Mouse (Mus musculus) T-helper 17 cell (primary cell): ENCODE data around the gene Apol10b.

ENCODE experiments used
- in situ Hi-C, 2 experiments: fragments of 300-600 bp; cut with MboI, MseI; formaldehyde crosslinking; loops; 1 replicate in 1 of 2; 2 replicates in 1 of 2; pipeline ENCODE4 v1.15.1; 2025; ENCODE audit warnings: high pct_unique_total_duplicates in 2 of 2

Apol10b gene

GRCm38 (mm10) chr15:77595961-77596360 lies at the start of gene Apol10b:
Gene Apol10b, minus strand, starts transcription at chr15:77596125.
- in situ Hi-C loops: loop anchor here in 1 of 2 experiments (5.0 kb wide), 1 partner anchor 66 kb away; no protein-coding TSS in a partner anchor

GRCm38 (mm10) chr15:77643176-77643575 lies 47.3 kb upstream of the Apol10b start, which contains the start of gene Apol11b:
Gene Apol11b, minus strand, starts transcription at chr15:77643286.
- in situ Hi-C loops: loop anchor here in 1 of 2 experiments (25.0 kb wide), 1 partner anchor 1019 kb away; no protein-coding TSS in a partner anchor

- in situ Hi-C loops: loop anchor here in 1 of 2 experiments (25.0 kb wide), 1 partner anchor 1032 kb away; no protein-coding TSS in a partner anchor
Observed at GRCm38 (mm10) chr15:77629822-77630221, 33.9 kb upstream of the Apol10b start.

GRCm38 (mm10) chr15:77628647-77629046 lies 32.7 kb upstream of the Apol10b start:
- in situ Hi-C loops: loop anchor here in 1 of 2 experiments (25.0 kb wide), 1 partner anchor 1034 kb away; no protein-coding TSS in a partner anchor

- in situ Hi-C loops: loop anchor here in 1 of 2 experiments (25.0 kb wide), 1 partner anchor 1036 kb away; no protein-coding TSS in a partner anchor
Observed at GRCm38 (mm10) chr15:77626471-77626870, 30.5 kb upstream of the Apol10b start.

GRCm38 (mm10) chr15:77624710-77625109 lies 28.8 kb upstream of the Apol10b start:
- in situ Hi-C loops: loop anchor here in 1 of 2 experiments (25.0 kb wide), 1 partner anchor 1038 kb away; no protein-coding TSS in a partner anchor

GRCm38 (mm10) chr15:77606069-77606468 lies 10.1 kb upstream of the Apol10b start:
- in situ Hi-C loops: no loop called here

- in situ Hi-C loops: loop anchor here in 1 of 2 experiments (5.0 kb wide), 1 partner anchor 63 kb away; no protein-coding TSS in a partner anchor
Observed at GRCm38 (mm10) chr15:77598958-77599357, 3.0 kb upstream of the Apol10b start, which contains the start of gene Gm36245. Gene Gm36245, plus strand, starts transcription at chr15:77599258.

GRCm38 (mm10) chr15:77598429-77598828 lies 2.5 kb upstream of the Apol10b start:
- in situ Hi-C loops: loop anchor here in 1 of 2 experiments (5.0 kb wide), 1 partner anchor 64 kb away; no protein-coding TSS in a partner anchor

- in situ Hi-C loops: no loop called here
Observed at GRCm38 (mm10) chr15:77593557-77593956, 2.4 kb downstream of the Apol10b start.

- in situ Hi-C loops: no loop called here
Observed at GRCm38 (mm10) chr15:77590881-77591280, 5.0 kb downstream of the Apol10b start.

- in situ Hi-C loops: no loop called here
Observed at GRCm38 (mm10) chr15:77588981-77589380, 6.9 kb downstream of the Apol10b start.

GRCm38 (mm10) chr15:77587026-77587425 lies 8.9 kb downstream of the Apol10b start:
- in situ Hi-C loops: no loop called here

GRCm38 (mm10) chr15:77581681-77582080 lies 14.2 kb downstream of the Apol10b start:
- in situ Hi-C loops: no loop called here

- in situ Hi-C loops: loop anchor here in 1 of 2 experiments (5.0 kb wide), 1 partner anchor 52 kb away; no protein-coding TSS in a partner anchor
Observed at GRCm38 (mm10) chr15:77579311-77579710, 16.6 kb downstream of the Apol10b start.

- in situ Hi-C loops: loop anchor here in 1 of 2 experiments (5.0 kb wide), 1 partner anchor 52 kb away; no protein-coding TSS in a partner anchor
Observed at GRCm38 (mm10) chr15:77578801-77579200, 17.1 kb downstream of the Apol10b start.

GRCm38 (mm10) chr15:77563219-77563618 lies 32.7 kb downstream of the Apol10b start:
- in situ Hi-C loops: no loop called here

GRCm38 (mm10) chr15:77561792-77562191 lies 34.1 kb downstream of the Apol10b start, which contains the start of gene 1700025B11Rik:
Gene 1700025B11Rik, minus strand, starts transcription at chr15:77561892.
- in situ Hi-C loops: no loop called here

- in situ Hi-C loops: loop anchor here in 1 of 2 experiments (5.0 kb wide), 1 partner anchor 78 kb away; no protein-coding TSS in a partner anchor
Observed at GRCm38 (mm10) chr15:77539221-77539620, 56.7 kb downstream of the Apol10b start.
